Mouse (Mus musculus): Measurements from ENCODE around the gene Eri3. TPM values are rescaled to one million over a fixed set of nuclear protein-coding genes. Genes with fewer than 3 reads are reported as not detected.

Gene Eri3
- polyA plus RNA-seq, 1 experiment, result not detected

GRCm38 (mm10) chr4:117557068-117557645 is 7.0 kb downstream of the Eri3 start:
- H3K4me3 ChIP-seq (ENCODE audit: insufficient read depth, low read depth, low read length), result no peak overlapping the region
- H3K27ac ChIP-seq (ENCODE audit: insufficient read depth, low read depth, low read length), result no peak overlapping the region
- TF ChIP-seq CTCF (IDR thresholded peaks at IDR 0.05; ENCODE audit: insufficient read depth, low read depth, low read length) (no peak), POLR2A (IDR thresholded peaks at IDR 0.05; ENCODE audit: insufficient read depth, low read depth, low read length) (no peak)
- peaks cover 19% of the 10 kb centered on the region for H3K4me1 ChIP-seq (ENCODE audit: control insufficient read depth, insufficient read depth, low read length)
- 37% methylated on average over 5 of the region's 5 CpGs for WGBS

GRCm38 (mm10) chr4:117563967-117564366 is 13.8 kb downstream of the Eri3 start:
- TF ChIP-seq POLR2A (IDR thresholded peaks at IDR 0.05; ENCODE audit: insufficient read depth, low read depth, low read length) (no peak), CTCF (IDR thresholded peaks at IDR 0.05; ENCODE audit: insufficient read depth, low read depth, low read length) (no peak)
- peaks cover 5% of the 10 kb centered on the region for H3K4me1 ChIP-seq (ENCODE audit: control insufficient read depth, insufficient read depth, low read length)
- H3K4me3 ChIP-seq (ENCODE audit: insufficient read depth, low read depth, low read length), result no peak overlapping the region
- WGBS, result 91% methylated on average over 9 of the region's 9 CpGs
- no peak overlapping the region for H3K27ac ChIP-seq (ENCODE audit: insufficient read depth, low read depth, low read length)

GRCm38 (mm10) chr4:117568846-117569245 is 18.7 kb downstream of the Eri3 start:
- H3K4me3 ChIP-seq (ENCODE audit: insufficient read depth, low read depth, low read length), result no peak overlapping the region
- no peak overlapping the region for H3K27ac ChIP-seq (ENCODE audit: insufficient read depth, low read depth, low read length)
- H3K4me1 ChIP-seq (ENCODE audit: control insufficient read depth, insufficient read depth, low read length), result no peaks in the 10 kb centered on the region
- TF ChIP-seq CTCF (IDR thresholded peaks at IDR 0.05; ENCODE audit: insufficient read depth, low read depth, low read length) (no peak), POLR2A (IDR thresholded peaks at IDR 0.05; ENCODE audit: insufficient read depth, low read depth, low read length) (no peak)
- 76% methylated on average over 2 of the region's 2 CpGs for WGBS

- Histone ChIP-seq H3K4me1 (ENCODE audit: control insufficient read depth, insufficient read depth, low read length) (0 out of 2 replicates have a peak, but pooled peaks cover 2% of the 10 kb centered on the region), H3K27ac (ENCODE audit: insufficient read depth, low read depth, low read length) (no peak overlapping the region), H3K4me3 (ENCODE audit: insufficient read depth, low read depth, low read length) (no peak overlapping the region)
- TF ChIP-seq POLR2A (IDR thresholded peaks at IDR 0.05; ENCODE audit: insufficient read depth, low read depth, low read length) (no peak), CTCF (IDR thresholded peaks at IDR 0.05; ENCODE audit: insufficient read depth, low read depth, low read length) (no peak)
- 71% methylated on average over 5 of the region's 5 CpGs for WGBS
Measured at GRCm38 (mm10) chr4:117570964-117571363, 20.8 kb downstream of the Eri3 start.

GRCm38 (mm10) chr4:117577579-117577978 is 27.4 kb downstream of the Eri3 start:
- 100% methylated on average over 1 of the region's 1 CpGs for WGBS
- Histone ChIP-seq H3K27ac (ENCODE audit: insufficient read depth, low read depth, low read length) (no peak overlapping the region), H3K4me1 (ENCODE audit: control insufficient read depth, insufficient read depth, low read length) (peaks cover 9% of the 10 kb centered on the region; the same call in 1 of the 2 replicates), H3K4me3 (ENCODE audit: insufficient read depth, low read depth, low read length) (no peak overlapping the region)
- TF ChIP-seq CTCF (IDR thresholded peaks at IDR 0.05; ENCODE audit: insufficient read depth, low read depth, low read length) (no peak), POLR2A (IDR thresholded peaks at IDR 0.05; ENCODE audit: insufficient read depth, low read depth, low read length) (no peak)

GRCm38 (mm10) chr4:117581626-117582025 is 31.5 kb downstream of the Eri3 start:
- no peak overlapping the region for H3K4me3 ChIP-seq (ENCODE audit: insufficient read depth, low read depth, low read length)
- TF ChIP-seq CTCF (IDR thresholded peaks at IDR 0.05; ENCODE audit: insufficient read depth, low read depth, low read length), result no peak
- no peak overlapping the region for H3K27ac ChIP-seq (ENCODE audit: insufficient read depth, low read depth, low read length)
- WGBS, result 56% methylated on average over 9 of the region's 9 CpGs
- peaks cover 6% of the 10 kb centered on the region; the same call in 1 of the 2 replicates for H3K4me1 ChIP-seq (ENCODE audit: control insufficient read depth, insufficient read depth, low read length)

GRCm38 (mm10) chr4:117585995-117586394 is 35.8 kb downstream of the Eri3 start:
- Histone ChIP-seq H3K4me1 (ENCODE audit: control insufficient read depth, insufficient read depth, low read length) (peaks cover 8% of the 10 kb centered on the region), H3K27ac (ENCODE audit: insufficient read depth, low read depth, low read length) (no peak overlapping the region), H3K4me3 (ENCODE audit: insufficient read depth, low read depth, low read length) (no peak overlapping the region)
- 90% methylated on average over 2 of the region's 2 CpGs for WGBS
- TF ChIP-seq POLR2A (IDR thresholded peaks at IDR 0.05; ENCODE audit: insufficient read depth, low read depth, low read length), result no peak
- no peak for TF ChIP-seq CTCF (IDR thresholded peaks at IDR 0.05; ENCODE audit: insufficient read depth, low read depth, low read length)

GRCm38 (mm10) chr4:117587447-117587846 is 37.3 kb downstream of the Eri3 start:
- Histone ChIP-seq H3K4me3 (ENCODE audit: insufficient read depth, low read depth, low read length) (no peak overlapping the region), H3K27ac (ENCODE audit: insufficient read depth, low read depth, low read length) (no peak overlapping the region), H3K4me1 (ENCODE audit: control insufficient read depth, insufficient read depth, low read length) (peaks cover 4% of the 10 kb centered on the region)
- 72% methylated on average over 4 of the region's 4 CpGs for WGBS
- TF ChIP-seq CTCF (IDR thresholded peaks at IDR 0.05; ENCODE audit: insufficient read depth, low read depth, low read length) (no peak), POLR2A (IDR thresholded peaks at IDR 0.05; ENCODE audit: insufficient read depth, low read depth, low read length) (no peak)

GRCm38 (mm10) chr4:117589081-117589660 is 39.0 kb downstream of the Eri3 start:
- TF ChIP-seq POLR2A (IDR thresholded peaks at IDR 0.05; ENCODE audit: insufficient read depth, low read depth, low read length), result no peak
- TF ChIP-seq CTCF (IDR thresholded peaks at IDR 0.05; ENCODE audit: insufficient read depth, low read depth, low read length), result no peak
- Histone ChIP-seq H3K4me1 (ENCODE audit: control insufficient read depth, insufficient read depth, low read length) (peaks cover 4% of the 10 kb centered on the region), H3K4me3 (ENCODE audit: insufficient read depth, low read depth, low read length) (no peak overlapping the region), H3K27ac (ENCODE audit: insufficient read depth, low read depth, low read length) (no peak overlapping the region)
- WGBS, result 36% methylated on average over 8 of the region's 8 CpGs
